Mouse (Mus musculus): ENCODE data around the gene Fam151a. TPM values are rescaled to one million over a fixed set of nuclear protein-coding genes. Genes with fewer than 3 reads are reported as not detected.
"Not testable (repeated sequence)": the region's sequence is repeated elsewhere in the genome, so short reads cannot be mapped to it uniquely, and the experiment has no call there.

Fam151a gene
- total and polyA plus RNA-seq, 3 experiments, result 0.23 to 0.31 (median 0.31) TPM

- no peaks in the 10 kb centered on the region for H3K36me3 ChIP-seq (ENCODE audit: control insufficient read depth, insufficient read depth, low read length)
- no peaks in the 10 kb centered on the region for H3K27me3 ChIP-seq (ENCODE audit: control insufficient read depth, insufficient read depth, low read length)
- intact Hi-C loops (cut with DNase I), result no loop called here
- no peaks in the 10 kb centered on the region for H3K79me2 ChIP-seq (replicated peaks; ENCODE audit: control insufficient read depth, insufficient read depth, low read length)
- TF ChIP-seq EP300 (IDR thresholded peaks at IDR 0.05; ENCODE audit: insufficient read depth, low read depth, low read length), result no peak
- no peak for TF ChIP-seq CTCF (IDR thresholded peaks at IDR 0.05)
- H3K9ac ChIP-seq (ENCODE audit: low read depth, low read length), result no peak overlapping the region
- DNase-seq, result no peak
- no peaks in the 10 kb centered on the region; the same call in 1 of the 2 replicates for H3K4me1 ChIP-seq (ENCODE audit: control insufficient read depth, insufficient read depth, low read length)
- H3K27ac ChIP-seq, result no peak overlapping the region
- H3K4me3 ChIP-seq, result no peak overlapping the region
Measured at GRCm38 (mm10) chr4:106792276-106792675, 58.6 kb downstream of the Fam151a start.

GRCm38 (mm10) chr4:106793826-106794225 is 60.1 kb downstream of the Fam151a start:
- H3K79me2 ChIP-seq (replicated peaks; ENCODE audit: control insufficient read depth, insufficient read depth, low read length); DNase-seq; intact Hi-C loops (cut with DNase I); H3K4me3 ChIP-seq; H3K4me1 ChIP-seq (ENCODE audit: control insufficient read depth, insufficient read depth, low read length); H3K27me3 ChIP-seq (ENCODE audit: control insufficient read depth, insufficient read depth, low read length); H3K27ac ChIP-seq; H3K9ac ChIP-seq (ENCODE audit: low read depth, low read length); H3K36me3 ChIP-seq (ENCODE audit: control insufficient read depth, insufficient read depth, low read length): not testable (repeated sequence)
- 96% methylated on average over 9 of the region's 9 CpGs for WGBS

- no peak for TF ChIP-seq EP300 (IDR thresholded peaks at IDR 0.05; ENCODE audit: insufficient read depth, low read depth, low read length)
- TF ChIP-seq POLR2A (IDR thresholded peaks at IDR 0.05; ENCODE audit: insufficient read depth, low read depth, low read length), result no peak
- TF ChIP-seq CTCF (IDR thresholded peaks at IDR 0.05), result no peak
- H3K4me3 ChIP-seq, result no peak overlapping the region
- WGBS, result 85% methylated on average over 7 of the region's 7 CpGs
- no peak overlapping the region for H3K9ac ChIP-seq (ENCODE audit: low read depth, low read length)
- DNase-seq, result no peak
- H3K4me1 ChIP-seq (ENCODE audit: control insufficient read depth, insufficient read depth, low read length), result peaks cover 3% of the 10 kb centered on the region
- H3K27ac ChIP-seq, result no peak overlapping the region
- intact Hi-C loops (cut with DNase I), result no loop called here
- no peaks in the 10 kb centered on the region for H3K36me3 ChIP-seq (ENCODE audit: control insufficient read depth, insufficient read depth, low read length)
- H3K27me3 ChIP-seq (ENCODE audit: control insufficient read depth, insufficient read depth, low read length), result no peaks in the 10 kb centered on the region
- H3K79me2 ChIP-seq (replicated peaks; ENCODE audit: control insufficient read depth, insufficient read depth, low read length), result no peaks in the 10 kb centered on the region
Measured at GRCm38 (mm10) chr4:106794247-106794646, 60.6 kb downstream of the Fam151a start.

- Histone ChIP-seq H3K27me3 (ENCODE audit: control insufficient read depth, insufficient read depth, low read length) (no peaks in the 10 kb centered on the region), H3K4me3 (no peak overlapping the region), H3K4me1 (ENCODE audit: control insufficient read depth, insufficient read depth, low read length) (peaks cover 3% of the 10 kb centered on the region), H3K27ac (no peak overlapping the region), H3K79me2 (replicated peaks; ENCODE audit: control insufficient read depth, insufficient read depth, low read length) (no peaks in the 10 kb centered on the region), H3K36me3 (ENCODE audit: control insufficient read depth, insufficient read depth, low read length) (no peaks in the 10 kb centered on the region), H3K9ac (ENCODE audit: low read depth, low read length) (no peak overlapping the region)
- intact Hi-C loops (cut with DNase I), result no loop called here
- no peak for TF ChIP-seq EP300 (IDR thresholded peaks at IDR 0.05; ENCODE audit: insufficient read depth, low read depth, low read length)
- TF ChIP-seq POLR2A (IDR thresholded peaks at IDR 0.05; ENCODE audit: insufficient read depth, low read depth, low read length), result no peak
- TF ChIP-seq CTCF (IDR thresholded peaks at IDR 0.05), result no peak
- WGBS, result 94% methylated on average over 2 of the region's 2 CpGs
- DNase-seq, result no peak
Measured at GRCm38 (mm10) chr4:106795289-106795688, 61.6 kb downstream of the Fam151a start.

Other genes with a start within 250 kb of the Fam151a start
- not detected for gene Bsnd, start 241.6 kb upstream of the Fam151a start, total RNA-seq (2021)
- gene Bsnd, start 241.6 kb upstream of the Fam151a start, polyA plus RNA-seq (2012; rRNA removed), result not detected in 2 replicates
- 1 to 10 TPM; 1.4 to 4.0 TPM for gene Dhcr24, start 172.9 kb upstream of the Fam151a start, total RNA-seq (2021)
- gene Dhcr24, start 172.9 kb upstream of the Fam151a start, polyA plus RNA-seq (2012; rRNA removed), result 5.2 and 5.4 TPM in 2 replicates
- gene Lexm, start 116.6 kb upstream of the Fam151a start, total RNA-seq (2021), result not detected
- gene Lexm, start 116.6 kb upstream of the Fam151a start, polyA plus RNA-seq (2012; rRNA removed), result not detected in 2 replicates
- not detected for gene Ttc22, start 111.5 kb upstream of the Fam151a start, total RNA-seq (2021)
- 0.15 and 0.21 TPM in 2 replicates for gene Ttc22, start 111.5 kb upstream of the Fam151a start, polyA plus RNA-seq (2012; rRNA removed)
- 1 to 10 TPM; 4.9 to 5.9 TPM for gene Pars2, start 82.8 kb upstream of the Fam151a start, total RNA-seq (2021)
- 6.7 and 11.5 TPM in 2 replicates for gene Pars2, start 82.8 kb upstream of the Fam151a start, polyA plus RNA-seq (2012; rRNA removed)
- 10 to 100 TPM; 16.9 to 18.5 TPM for gene Ttc4, start 54.9 kb upstream of the Fam151a start, total RNA-seq (2021)
- gene Ttc4, start 54.9 kb upstream of the Fam151a start, polyA plus RNA-seq (2012; rRNA removed), result 28.7 and 43.8 TPM in 2 replicates
- under 1 TPM; 0.29 to 0.34 TPM for gene Mroh7, start 3.0 kb upstream of the Fam151a start, total RNA-seq (2021)
- 1.00 and 1.2 TPM in 2 replicates for gene Mroh7, start 3.0 kb upstream of the Fam151a start, polyA plus RNA-seq (2012; rRNA removed)
- 10 to 100 TPM; 27.5 to 48.6 TPM for gene Acot11, start 71.1 kb downstream of the Fam151a start, total RNA-seq (2021)
- 16.4 and 25.2 TPM in 2 replicates for gene Acot11, start 71.1 kb downstream of the Fam151a start, polyA plus RNA-seq (2012; rRNA removed)
- 10 to 100 TPM; 37.3 to 39.0 TPM for gene Ssbp3, start 176.8 kb downstream of the Fam151a start, total RNA-seq (2021)
- 26.1 and 26.6 TPM in 2 replicates for gene Ssbp3, start 176.8 kb downstream of the Fam151a start, polyA plus RNA-seq (2012; rRNA removed)